Mouse (Mus musculus): Measurements from ENCODE around the gene Cdc40. TPM values are rescaled to one million over a fixed set of nuclear protein-coding genes. Genes with fewer than 3 reads are reported as not detected.

Gene Cdc40
- 47.4 and 49.8 TPM in 2 replicates for polyA plus RNA-seq (2011; ENCODE audit: insufficient read depth, insufficient read length, low read depth, missing spikeins)

DNA sequence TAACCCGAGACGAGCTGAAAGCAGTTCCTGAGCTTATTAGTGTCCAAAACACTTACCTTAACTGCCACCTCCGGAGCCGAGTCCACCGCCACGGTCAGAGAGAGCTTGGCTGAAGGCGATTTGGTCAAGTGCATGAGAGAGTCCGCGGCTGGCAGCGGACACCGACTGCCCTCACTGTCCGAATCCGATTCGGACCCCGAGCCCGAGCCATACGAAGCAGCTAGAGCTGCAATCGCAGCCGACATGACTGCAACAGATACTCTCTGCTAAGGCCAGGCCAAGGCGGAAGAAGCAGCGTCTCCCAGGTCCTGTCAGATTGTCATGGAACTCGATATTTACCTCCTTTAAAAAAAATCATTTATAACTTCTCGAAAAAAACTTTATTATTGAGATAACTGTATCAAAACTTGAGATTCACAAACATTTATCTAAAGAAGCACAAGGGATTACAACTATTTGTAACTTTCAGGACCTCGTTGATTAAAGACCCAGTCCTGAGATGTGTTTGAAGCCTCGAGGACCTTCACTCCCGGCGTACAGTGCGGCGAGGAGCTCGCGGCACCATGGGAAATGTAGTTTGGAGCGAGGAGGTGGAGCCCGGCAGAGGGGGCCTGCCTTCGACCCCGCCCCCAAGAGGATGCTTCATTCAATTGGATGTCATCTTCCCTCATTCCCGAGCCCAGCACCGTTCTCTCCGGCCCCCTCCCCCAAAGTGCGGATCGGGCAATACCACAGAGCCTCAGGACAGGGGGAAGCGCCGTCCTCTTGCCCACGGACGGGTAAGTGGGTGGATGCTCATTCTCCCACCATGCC, at the start of gene Cdc40, which contains the start of gene Wasf1:
Gene Cdc40 (minus strand): TSS at position 481 of the 813 bp plus-strand sequence.
Gene Wasf1 (plus strand): TSS at position 645 of the 813 bp plus-strand sequence.
- TF ChIP-seq EP300 (IDR thresholded peaks at IDR 0.05; ENCODE audit: insufficient read depth, low read depth, low read length) = no peak
- TF ChIP-seq CTCF (IDR thresholded peaks at IDR 0.05; ENCODE audit: low read depth, low read length) = no peak
- peak; percentile 92 for TF ChIP-seq POLR2A (IDR thresholded peaks at IDR 0.05; ENCODE audit: insufficient read depth, low read length)
- H3K27ac ChIP-seq (ENCODE audit: insufficient read depth, low read length) = peak within 1 kb of the TSS; percentile 36; the same call in 1 of the 2 replicates
- no peaks in the 10 kb centered on the region for H3K27me3 ChIP-seq (ENCODE audit: control insufficient read depth, insufficient read depth, low read length, poor library complexity, severe bottlenecking)
- H3K36me3 ChIP-seq (ENCODE audit: control insufficient read depth, insufficient read depth, low read length, poor library complexity, severe bottlenecking) = no peaks in the 10 kb centered on the region
- peak within 1 kb of the TSS; percentile 76 for H3K9ac ChIP-seq (ENCODE audit: low read depth, poor library complexity, severe bottlenecking)
- peak within 1 kb of the TSS; percentile 98 for H3K4me3 ChIP-seq (ENCODE audit: low read depth, low read length)
- no peaks in the 10 kb centered on the region for H3K4me1 ChIP-seq (ENCODE audit: control insufficient read depth, insufficient read depth, low read length)
- no peaks in the 10 kb centered on the region for H3K9me3 ChIP-seq (replicated peaks; ENCODE audit: control insufficient read depth, insufficient read depth, low read length, poor library complexity, severe bottlenecking)

DNA sequence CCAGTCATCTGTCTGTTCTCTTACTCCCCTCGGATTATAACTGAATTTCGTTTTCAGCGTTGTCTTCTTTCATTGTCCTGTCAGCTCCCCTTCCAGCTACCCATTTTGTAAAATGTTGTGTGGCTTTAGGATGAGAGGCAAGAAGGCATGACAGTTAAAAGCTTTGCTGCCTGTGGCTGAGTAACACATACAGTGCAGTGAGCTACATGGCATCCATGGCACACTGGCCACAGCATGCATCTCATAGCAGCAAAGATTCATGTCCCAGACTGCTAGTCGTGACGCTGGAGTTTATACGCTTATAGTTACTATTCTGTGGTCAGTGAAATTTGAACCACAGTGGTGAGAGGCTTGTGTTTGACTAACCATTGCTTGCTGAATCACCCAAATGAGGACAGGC, 36.4 kb upstream of the Cdc40 start:
- Histone ChIP-seq H3K9me3 (replicated peaks; ENCODE audit: control insufficient read depth, insufficient read depth, low read length, poor library complexity, severe bottlenecking) (no peaks in the 10 kb centered on the region), H3K36me3 (ENCODE audit: control insufficient read depth, insufficient read depth, low read length, poor library complexity, severe bottlenecking) (no peaks in the 10 kb centered on the region; the same call in 1 of the 2 replicates), H3K27me3 (ENCODE audit: control insufficient read depth, insufficient read depth, low read length, poor library complexity, severe bottlenecking) (no peaks in the 10 kb centered on the region), H3K4me3 (ENCODE audit: low read depth, low read length) (no peak overlapping the region), H3K4me1 (ENCODE audit: control insufficient read depth, insufficient read depth, low read length) (no peaks in the 10 kb centered on the region), H3K9ac (ENCODE audit: low read depth, poor library complexity, severe bottlenecking) (no peak overlapping the region), H3K27ac (ENCODE audit: insufficient read depth, low read length) (no peak overlapping the region)
- no peak for TF ChIP-seq CTCF (IDR thresholded peaks at IDR 0.05; ENCODE audit: low read depth, low read length)
- no peak for TF ChIP-seq POLR2A (IDR thresholded peaks at IDR 0.05; ENCODE audit: insufficient read depth, low read length)
- TF ChIP-seq EP300 (IDR thresholded peaks at IDR 0.05; ENCODE audit: insufficient read depth, low read depth, low read length) = no peak

DNA sequence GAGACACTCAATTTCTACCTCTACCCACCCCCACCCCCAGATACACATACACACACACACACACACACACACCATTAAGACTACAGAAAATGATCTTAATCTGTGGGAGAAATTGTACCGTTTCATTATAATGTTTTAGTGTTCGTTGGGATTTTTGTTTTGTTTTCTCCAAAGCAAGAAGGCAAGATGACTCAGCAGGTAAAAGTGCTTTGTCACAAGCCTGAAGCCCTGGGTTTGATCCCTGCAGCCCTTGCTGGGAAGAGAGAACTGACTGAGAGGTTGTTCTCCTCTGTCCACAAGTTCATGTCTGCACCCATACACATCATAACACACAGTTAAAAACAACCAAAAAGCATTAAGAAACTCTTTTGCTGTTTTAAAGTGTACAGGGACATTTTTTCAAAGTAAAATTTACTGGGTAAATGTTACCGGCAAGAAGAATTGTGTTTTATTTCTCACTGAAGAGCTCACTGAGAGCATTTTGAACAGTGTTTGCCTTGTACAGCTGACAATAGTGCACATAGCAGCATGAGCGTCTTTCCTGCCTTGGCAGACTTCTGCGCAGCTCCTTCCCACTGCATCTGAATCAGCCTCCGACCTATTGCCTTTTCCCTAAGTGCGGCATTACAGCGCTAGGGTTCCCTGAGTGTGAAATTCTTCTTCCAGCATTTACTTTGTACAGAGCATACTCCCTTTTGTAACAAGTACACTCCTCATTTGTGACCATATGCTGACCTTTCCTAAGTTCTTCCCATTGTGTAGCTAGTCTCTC, 35.7 kb upstream of the Cdc40 start:
- H3K36me3 ChIP-seq (ENCODE audit: control insufficient read depth, insufficient read depth, low read length, poor library complexity, severe bottlenecking) = no peaks in the 10 kb centered on the region; the same call in 1 of the 2 replicates
- H3K4me1 ChIP-seq (ENCODE audit: control insufficient read depth, insufficient read depth, low read length) = no peaks in the 10 kb centered on the region
- H3K9me3 ChIP-seq (replicated peaks; ENCODE audit: control insufficient read depth, insufficient read depth, low read length, poor library complexity, severe bottlenecking) = no peaks in the 10 kb centered on the region
- H3K9ac ChIP-seq (ENCODE audit: low read depth, poor library complexity, severe bottlenecking) = no peak overlapping the region
- no peaks in the 10 kb centered on the region for H3K27me3 ChIP-seq (ENCODE audit: control insufficient read depth, insufficient read depth, low read length, poor library complexity, severe bottlenecking)
- TF ChIP-seq POLR2A (IDR thresholded peaks at IDR 0.05; ENCODE audit: insufficient read depth, low read length) (no peak), EP300 (IDR thresholded peaks at IDR 0.05; ENCODE audit: insufficient read depth, low read depth, low read length) (no peak), CTCF (IDR thresholded peaks at IDR 0.05; ENCODE audit: low read depth, low read length) (no peak)
- no peak overlapping the region for H3K27ac ChIP-seq (ENCODE audit: insufficient read depth, low read length)
- no peak overlapping the region for H3K4me3 ChIP-seq (ENCODE audit: low read depth, low read length)

DNA sequence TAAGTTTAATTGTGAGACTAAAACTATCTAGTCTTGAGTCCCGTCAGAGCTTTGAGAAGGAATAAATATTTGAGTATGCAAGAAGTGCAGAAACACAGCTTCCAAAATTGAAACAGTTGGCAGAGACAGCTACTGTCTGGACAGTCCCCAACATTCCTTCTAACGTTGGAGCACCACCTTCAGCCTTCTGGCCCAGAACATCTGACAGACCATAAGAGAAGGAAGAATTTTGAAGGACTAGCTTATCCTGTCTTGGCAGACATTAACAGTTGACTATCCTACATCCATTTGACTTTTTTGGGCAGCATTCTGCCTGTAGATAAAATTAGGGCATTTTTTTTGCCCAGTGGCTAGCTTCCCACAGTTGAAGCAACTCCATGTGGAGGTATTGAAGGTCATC, 32.1 kb upstream of the Cdc40 start:
- Histone ChIP-seq H3K9me3 (replicated peaks; ENCODE audit: control insufficient read depth, insufficient read depth, low read length, poor library complexity, severe bottlenecking) (no peaks in the 10 kb centered on the region), H3K9ac (ENCODE audit: low read depth, poor library complexity, severe bottlenecking) (no peak overlapping the region), H3K4me3 (ENCODE audit: low read depth, low read length) (no peak overlapping the region), H3K36me3 (ENCODE audit: control insufficient read depth, insufficient read depth, low read length, poor library complexity, severe bottlenecking) (no peaks in the 10 kb centered on the region), H3K27me3 (ENCODE audit: control insufficient read depth, insufficient read depth, low read length, poor library complexity, severe bottlenecking) (no peaks in the 10 kb centered on the region), H3K4me1 (ENCODE audit: control insufficient read depth, insufficient read depth, low read length) (peaks cover 2% of the 10 kb centered on the region), H3K27ac (ENCODE audit: insufficient read depth, low read length) (no peak overlapping the region)
- no peak for TF ChIP-seq POLR2A (IDR thresholded peaks at IDR 0.05; ENCODE audit: insufficient read depth, low read length)
- TF ChIP-seq CTCF (IDR thresholded peaks at IDR 0.05; ENCODE audit: low read depth, low read length) = no peak
- TF ChIP-seq EP300 (IDR thresholded peaks at IDR 0.05; ENCODE audit: insufficient read depth, low read depth, low read length) = no peak

DNA sequence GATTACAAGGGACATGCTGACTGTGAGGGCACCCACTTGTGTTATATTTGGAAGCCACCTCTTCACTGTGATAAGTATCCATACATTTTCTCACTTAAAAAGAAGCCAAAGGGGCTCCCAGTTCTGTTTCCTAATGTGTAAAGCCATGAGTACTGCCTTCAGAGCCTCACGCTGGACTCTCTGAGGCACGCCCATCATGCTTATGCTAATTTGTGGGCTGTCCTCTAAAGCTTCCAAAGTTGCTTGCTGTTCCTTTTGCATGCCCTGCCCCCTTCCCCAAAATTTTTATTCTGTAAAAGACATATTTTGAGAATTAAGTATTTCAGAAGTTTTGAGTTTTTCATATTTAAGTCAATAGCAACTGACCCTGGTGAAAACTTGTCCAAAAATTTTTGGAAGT, 27.7 kb upstream of the Cdc40 start:
- Histone ChIP-seq H3K27me3 (ENCODE audit: control insufficient read depth, insufficient read depth, low read length, poor library complexity, severe bottlenecking) (no peaks in the 10 kb centered on the region), H3K4me3 (ENCODE audit: low read depth, low read length) (no peak overlapping the region), H3K9ac (ENCODE audit: low read depth, poor library complexity, severe bottlenecking) (peak overlapping the region; percentile 68), H3K27ac (ENCODE audit: insufficient read depth, low read length) (peak overlapping the region; percentile 85), H3K4me1 (ENCODE audit: control insufficient read depth, insufficient read depth, low read length) (peaks cover 5% of the 10 kb centered on the region), H3K9me3 (replicated peaks; ENCODE audit: control insufficient read depth, insufficient read depth, low read length, poor library complexity, severe bottlenecking) (no peaks in the 10 kb centered on the region), H3K36me3 (ENCODE audit: control insufficient read depth, insufficient read depth, low read length, poor library complexity, severe bottlenecking) (no peaks in the 10 kb centered on the region)
- TF ChIP-seq EP300 (IDR thresholded peaks at IDR 0.05; ENCODE audit: insufficient read depth, low read depth, low read length) (no peak), POLR2A (IDR thresholded peaks at IDR 0.05; ENCODE audit: insufficient read depth, low read length) (no peak), CTCF (IDR thresholded peaks at IDR 0.05; ENCODE audit: low read depth, low read length) (no peak)

Measured in ES-Bruce4 (cell line).